ENCODE assay signal across 10 mouse cellular contexts in the genomic region with DNA sequence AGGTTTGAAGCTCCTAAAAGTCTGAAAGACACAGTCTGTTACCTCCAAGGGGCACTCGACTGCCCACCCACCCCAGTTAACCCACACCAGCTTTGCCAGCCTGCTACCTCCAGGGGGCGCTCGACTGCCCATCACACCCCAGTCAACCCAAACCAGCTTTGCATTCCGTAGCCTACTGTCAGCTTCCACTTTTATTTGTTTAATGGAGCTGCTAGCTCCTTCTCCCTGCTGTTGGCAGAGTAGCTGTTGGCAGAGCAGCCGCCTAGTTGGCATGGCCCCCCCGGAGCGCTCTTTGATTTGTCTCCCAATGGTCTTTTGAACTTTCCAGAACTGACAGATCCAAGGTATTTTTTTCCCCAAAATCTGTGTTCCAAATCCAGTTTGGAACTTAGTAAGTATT.
A peak's percentile ranks its signal among the peaks of the same experiment; 100 is the strongest.
DNase-seq lines count a peak whose midpoint lies in the region; ATAC-seq and TF ChIP-seq lines count a peak whose summit lies in the region.
"Had no signal": no experiment of that assay in that cellular context is flagged by ENCODE, and none has a peak within 500 bp of the region (broad histone marks: within the 10 kb centered on the region; RNA-seq: fewer than 3 reads in every experiment).

No protein-coding gene starts in this region.

- DNase-seq in kidney, postnatal 0 days (ENCODE audit: low spot score), result no peak
- DNase-seq in kidney, postnatal 25 days, result no peak
- DNase-seq in 3134 (ENCODE audit: extremely low read depth, insufficient read length, low spot score), result peak; percentile 21
- peak; percentile 2 to 8 for DNase-seq in B cell, adult 2 months
- peak; percentile 58 to 62 for DNase-seq in cerebellum, postnatal 10 days
- DNase-seq in embryo, embryonic 10 days (ENCODE audit: low spot score), result no peak
- no peak for DNase-seq in spleen, postnatal 4 days (ENCODE audit: low spot score in 2 of 2)

- no peak overlapping the region for H3K4me3 ChIP-seq in kidney, postnatal 0 days (replicated peaks; ENCODE audit: low read depth, low read length)
- H3K4me3 ChIP-seq: hindbrain, embryonic 12.5 days; limb, embryonic 15.5 days; stomach, embryonic 15.5 days had no signal

- H3K4me1 ChIP-seq in kidney, postnatal 0 days (replicated peaks; ENCODE audit: insufficient read depth, low read length), result 0 out of 2 replicates have a peak, but pooled peaks cover 7% of the 10 kb centered on the region
- H3K4me1 ChIP-seq: stomach, embryonic 15.5 days had no signal

- peak; percentile 29; the same call in 1 of the 2 replicates for TF ChIP-seq CTCF in kidney, postnatal 0 days (IDR thresholded peaks at IDR 0.05; ENCODE audit: low read depth)

- WGBS in kidney, postnatal 0 days, result 76% methylated on average over 7 of the region's 7 CpGs

- no peaks in the 10 kb centered on the region for H3K27me3 ChIP-seq in kidney, postnatal 0 days (ENCODE audit: insufficient read depth, low read length)
- H3K27me3 ChIP-seq: hindbrain, embryonic 12.5 days; limb, embryonic 15.5 days; stomach, embryonic 15.5 days had no signal

- no peak for ATAC-seq in kidney, postnatal 0 days (replicated peaks; ENCODE audit: low FRiP score, low read depth)

- H3K27ac ChIP-seq in kidney, postnatal 0 days, result no peak overlapping the region
- H3K27ac ChIP-seq: hindbrain, embryonic 12.5 days; limb, embryonic 15.5 days; stomach, embryonic 15.5 days had no signal

- H3K9ac ChIP-seq in kidney, postnatal 0 days (ENCODE audit: low read depth, low read length), result no peak overlapping the region
- H3K9ac ChIP-seq: hindbrain, embryonic 12.5 days; limb, embryonic 15.5 days; stomach, embryonic 15.5 days had no signal

- H3K36me3 ChIP-seq in kidney, postnatal 0 days (ENCODE audit: insufficient read depth, low read length), result no peaks in the 10 kb centered on the region
- H3K36me3 ChIP-seq: hindbrain, embryonic 12.5 days; limb, embryonic 15.5 days; stomach, embryonic 15.5 days had no signal

- no peak overlapping the region for H3K4me2 ChIP-seq in kidney, postnatal 0 days (ENCODE audit: low read length)
- H3K4me2 ChIP-seq: hindbrain, embryonic 12.5 days; limb, embryonic 15.5 days; stomach, embryonic 15.5 days had no signal

- no peaks in the 10 kb centered on the region for H3K9me3 ChIP-seq in kidney, postnatal 0 days (replicated peaks; ENCODE audit: low read length)
- H3K9me3 ChIP-seq: stomach, embryonic 15.5 days had no signal

Comparison
In these comparisons a context has a peak if more than half of its experiments do, and no peak if none do; other contexts are left out.
1. DNase-seq: peak in 3134 (single experiment), B cell, adult 2 months (2 of 2) and cerebellum, postnatal 10 days (2 of 2); none in kidney, postnatal 0 days (single experiment), kidney, postnatal 25 days (0 of 2), embryo, embryonic 10 days (single experiment) and spleen, postnatal 4 days (0 of 2).